Mouse (Mus musculus): ENCODE results near the gene March1. TPM values are rescaled to one million over a fixed set of nuclear protein-coding genes. Genes with fewer than 3 reads are reported as not detected.

March1 gene
- total RNA-seq, 2 experiments from 2014 or later = 0.95 to 1.6 TPM

GRCm38 (mm10) chr8:65987665-65988064 lies 370.0 kb downstream of the March1 start:
- DNase-seq = no peak

GRCm38 (mm10) chr8:66022815-66023214 lies 405.1 kb downstream of the March1 start:
- no peak for DNase-seq

GRCm38 (mm10) chr8:66033651-66034050 lies 416.0 kb downstream of the March1 start:
- no peak for DNase-seq

GRCm38 (mm10) chr8:66034429-66034828 lies 416.7 kb downstream of the March1 start:
- DNase-seq = no peak

GRCm38 (mm10) chr8:66094152-66094551 lies 476.5 kb downstream of the March1 start:
- no peak for DNase-seq

- DNase-seq = no peak
Measured at GRCm38 (mm10) chr8:66098148-66098547, 480.4 kb downstream of the March1 start.

GRCm38 (mm10) chr8:66119294-66119693 lies 501.6 kb downstream of the March1 start:
- DNase-seq = no peak

GRCm38 (mm10) chr8:66159648-66160047 lies 541.9 kb downstream of the March1 start:
- DNase-seq = no peak

GRCm38 (mm10) chr8:66166835-66167234 lies 549.1 kb downstream of the March1 start:
- DNase-seq = no peak

- no peak for DNase-seq
Measured at GRCm38 (mm10) chr8:66167405-66168173, 549.9 kb downstream of the March1 start.

- no peak for DNase-seq
Measured at GRCm38 (mm10) chr8:66179336-66179735, 561.6 kb downstream of the March1 start.

GRCm38 (mm10) chr8:66181265-66181664 lies 563.6 kb downstream of the March1 start:
- DNase-seq = no peak

- no peak for DNase-seq
Measured at GRCm38 (mm10) chr8:66182257-66182656, 564.6 kb downstream of the March1 start.

GRCm38 (mm10) chr8:66183454-66183853 lies 565.8 kb downstream of the March1 start:
- DNase-seq = no peak

- DNase-seq = no peak
Measured at GRCm38 (mm10) chr8:66185226-66185625, 567.5 kb downstream of the March1 start.

- DNase-seq = no peak
Measured at GRCm38 (mm10) chr8:66194416-66194815, 576.7 kb downstream of the March1 start.

GRCm38 (mm10) chr8:66200169-66200568 lies 582.5 kb downstream of the March1 start:
- DNase-seq = no peak

- DNase-seq = no peak
Measured at GRCm38 (mm10) chr8:66203814-66204438, 586.2 kb downstream of the March1 start.

GRCm38 (mm10) chr8:66209553-66209952 lies 591.9 kb downstream of the March1 start:
- no peak for DNase-seq

GRCm38 (mm10) chr8:66210294-66210693 lies 592.6 kb downstream of the March1 start:
- DNase-seq = no peak

GRCm38 (mm10) chr8:66219974-66220373 lies 602.3 kb downstream of the March1 start:
- DNase-seq = no peak

- DNase-seq = no peak
Measured at GRCm38 (mm10) chr8:66229931-66230330, 612.2 kb downstream of the March1 start.

GRCm38 (mm10) chr8:66269546-66269945 lies 651.8 kb downstream of the March1 start:
- no peak for DNase-seq

GRCm38 (mm10) chr8:66270116-66270515 lies 652.4 kb downstream of the March1 start:
- DNase-seq = no peak

All from adrenal gland, postnatal 36 days (tissue).